Mouse (Mus musculus): ENCODE data around the gene Notch4.

DNA sequence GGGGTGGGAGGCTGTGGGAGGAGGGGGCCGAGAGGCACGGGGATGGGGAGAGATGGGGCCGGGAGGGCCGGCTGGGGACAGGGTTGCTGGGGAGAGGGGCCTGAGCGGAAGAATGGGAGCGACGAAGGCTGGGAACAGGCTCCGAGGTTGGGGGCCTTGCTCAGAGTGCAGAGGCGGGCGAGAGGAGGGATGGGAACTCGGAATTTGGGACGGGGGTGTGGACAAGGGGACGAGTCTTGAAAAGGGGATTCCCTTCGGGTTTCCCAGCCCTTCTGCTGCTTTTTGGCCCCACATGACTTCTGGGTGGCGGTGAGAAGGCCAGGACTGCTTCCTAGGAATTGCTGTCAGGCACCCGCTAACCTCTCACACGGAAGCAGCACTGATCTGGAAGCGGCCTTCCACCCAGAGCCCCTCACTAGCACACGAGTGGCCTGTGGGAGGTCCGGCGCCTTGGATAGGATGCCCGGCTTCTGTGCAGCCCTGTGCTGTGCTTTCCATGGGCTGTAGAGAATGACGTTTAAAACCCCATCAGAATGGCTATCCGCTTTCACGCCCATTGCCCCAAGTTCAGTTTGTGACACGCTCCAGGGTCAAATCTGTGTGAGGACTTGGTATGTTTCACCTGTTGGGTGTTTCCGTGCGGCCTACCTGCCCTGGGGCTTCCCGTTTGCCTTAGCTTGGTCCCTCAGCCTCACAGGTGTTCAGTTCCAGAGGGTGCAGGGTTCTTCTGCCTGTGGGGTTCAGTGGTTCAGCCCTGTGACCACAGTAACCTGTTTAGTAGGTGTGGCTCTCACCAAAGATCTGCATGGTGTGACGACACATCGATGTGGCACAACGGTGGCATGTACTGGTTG, 42.3 kb downstream of the Notch4 start:
- TF ChIP-seq CTCF (IDR thresholded peaks at IDR 0.05; ENCODE audit: borderline replicate concordance, insufficient read depth, low read length) (no peak), POLR2A (IDR thresholded peaks at IDR 0.05; ENCODE audit: low read depth, low read length) (peak; percentile 31)

Measured in embryonic fibroblast, embryonic 13.5 days (primary cell).